Mouse (Mus musculus): ENCODE data around the gene Myrf.

The Myrf gene

GRCm38 (mm10) chr19:10248128-10248527 is 7.6 kb upstream of the Myrf start:
- no peak for DNase-seq (ENCODE audit: low read depth)

GRCm38 (mm10) chr19:10247165-10247564 is 6.6 kb upstream of the Myrf start:
- DNase-seq (ENCODE audit: low read depth), result no peak

GRCm38 (mm10) chr19:10244183-10244582 is 3.6 kb upstream of the Myrf start:
- peak; percentile 24 for DNase-seq (ENCODE audit: low read depth)

DNA sequence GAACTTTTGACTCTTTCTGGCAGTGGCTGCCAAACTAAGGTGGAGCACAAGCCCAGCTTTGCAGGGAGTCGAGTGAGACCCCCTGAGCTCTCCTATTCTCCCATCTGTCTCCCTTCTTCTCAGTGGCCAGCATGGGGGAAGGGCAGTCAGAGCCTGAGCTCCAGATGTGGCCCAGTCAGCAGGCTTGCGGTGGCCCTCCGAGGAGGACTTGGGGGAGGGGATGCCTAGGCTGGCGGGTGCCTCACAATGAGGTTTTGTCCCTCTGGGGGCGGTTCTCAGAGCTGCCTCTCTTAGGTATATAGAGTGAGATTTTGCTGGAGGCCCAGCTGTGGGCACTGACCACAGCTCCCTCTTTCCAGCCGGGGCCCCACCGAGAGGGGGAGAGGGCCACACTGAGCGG is 2.4 kb upstream of the Myrf start:
- no peak for DNase-seq (ENCODE audit: low read depth)

GRCm38 (mm10) chr19:10239975-10240653 is 434 bp downstream of the Myrf start:
- DNase-seq (ENCODE audit: low read depth), result no peak

- no peak for DNase-seq (ENCODE audit: low read depth)
Measured at GRCm38 (mm10) chr19:10239419-10239818, 1.1 kb downstream of the Myrf start.

- DNase-seq (ENCODE audit: low read depth), result no peak
Measured at GRCm38 (mm10) chr19:10238477-10238876, 2.1 kb downstream of the Myrf start.

DNA sequence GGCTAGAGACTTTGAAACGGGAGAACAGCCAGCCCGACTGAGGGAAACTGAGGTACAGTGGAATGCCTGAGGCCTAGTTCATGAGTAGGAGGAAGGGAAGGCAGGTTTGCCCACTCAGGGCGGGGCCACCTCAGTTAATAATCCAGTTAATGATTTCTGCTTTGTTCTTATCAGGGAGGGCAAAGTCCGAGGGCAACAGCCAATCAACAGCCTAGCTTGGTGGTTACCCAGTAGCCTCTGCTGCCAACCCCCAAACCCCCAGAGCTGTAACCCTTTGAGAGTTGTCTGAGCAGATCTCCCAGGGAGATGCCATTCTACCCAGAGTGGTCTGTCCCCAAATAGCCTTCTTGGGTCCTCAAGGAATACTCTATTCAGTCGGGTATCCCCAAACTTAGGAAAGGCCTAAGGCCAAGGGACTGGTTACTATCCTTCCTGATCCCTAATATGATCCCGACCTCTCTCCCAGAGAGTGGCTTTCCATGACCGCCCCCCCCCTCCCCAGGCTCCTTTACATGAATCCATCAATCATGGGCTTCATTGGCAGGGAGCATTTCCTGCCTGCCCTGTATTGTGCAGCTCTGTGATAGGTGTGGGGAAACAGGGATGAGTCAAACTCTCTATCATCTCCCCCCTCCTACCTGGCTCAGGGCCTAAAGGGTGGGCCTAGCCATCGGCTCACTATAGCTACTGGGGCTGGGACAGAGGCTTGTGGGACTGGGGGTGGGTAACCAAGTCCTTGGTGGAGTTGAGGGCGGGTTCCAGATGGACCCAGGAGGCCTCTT is 4.6 kb downstream of the Myrf start:
- no peak for DNase-seq (ENCODE audit: low read depth)

- DNase-seq (ENCODE audit: low read depth), result no peak
Measured at GRCm38 (mm10) chr19:10232327-10233017, 8.1 kb downstream of the Myrf start.

DNA sequence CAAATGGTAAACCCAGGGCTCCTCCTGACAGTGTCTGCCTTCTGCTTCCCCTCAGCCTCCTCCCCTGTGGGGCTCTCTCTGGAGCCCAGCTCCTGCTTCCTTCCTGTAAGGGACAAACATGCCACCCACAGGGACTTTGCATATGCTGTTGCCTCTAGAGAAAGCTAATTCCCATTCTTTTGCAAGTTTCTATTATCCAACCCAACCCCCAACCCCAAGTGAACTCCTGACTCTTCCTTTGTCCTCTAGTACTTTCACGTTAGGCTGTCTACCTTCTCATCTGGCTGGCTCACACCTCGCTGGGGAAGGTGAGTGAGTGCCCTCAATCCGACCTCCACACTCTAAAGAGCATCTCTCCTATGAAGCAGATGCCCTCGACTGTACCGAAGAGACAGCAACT is 8.7 kb downstream of the Myrf start:
- DNase-seq (ENCODE audit: low read depth), result no peak

DNA sequence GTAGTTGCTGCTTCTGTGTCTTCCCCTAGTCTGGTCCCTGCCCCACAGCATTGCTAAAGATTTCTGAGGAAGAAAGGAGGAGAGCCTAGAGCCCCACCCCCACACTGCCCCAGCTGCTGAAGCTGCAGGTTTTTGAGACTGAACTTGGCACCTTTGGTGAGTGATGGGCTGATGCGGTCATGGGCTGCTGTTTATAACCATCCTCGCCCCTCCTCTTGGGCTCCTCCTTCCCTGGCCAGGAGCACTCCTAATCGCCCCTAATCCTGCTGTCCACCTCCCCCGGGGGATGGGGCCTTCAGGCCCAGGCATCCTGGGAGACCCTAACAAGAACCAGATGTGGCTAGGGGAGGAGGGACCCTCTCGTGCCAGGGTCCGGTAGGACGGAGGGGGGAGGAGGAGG is 9.5 kb downstream of the Myrf start:
- DNase-seq (ENCODE audit: low read depth), result no peak

- no peak for DNase-seq (ENCODE audit: low read depth)
Measured at GRCm38 (mm10) chr19:10225767-10226166, 14.8 kb downstream of the Myrf start.

GRCm38 (mm10) chr19:10224637-10225453 is 15.7 kb downstream of the Myrf start:
- no peak for DNase-seq (ENCODE audit: low read depth)

GRCm38 (mm10) chr19:10223561-10223960 is 17.0 kb downstream of the Myrf start:
- DNase-seq (ENCODE audit: low read depth), result no peak

DNA sequence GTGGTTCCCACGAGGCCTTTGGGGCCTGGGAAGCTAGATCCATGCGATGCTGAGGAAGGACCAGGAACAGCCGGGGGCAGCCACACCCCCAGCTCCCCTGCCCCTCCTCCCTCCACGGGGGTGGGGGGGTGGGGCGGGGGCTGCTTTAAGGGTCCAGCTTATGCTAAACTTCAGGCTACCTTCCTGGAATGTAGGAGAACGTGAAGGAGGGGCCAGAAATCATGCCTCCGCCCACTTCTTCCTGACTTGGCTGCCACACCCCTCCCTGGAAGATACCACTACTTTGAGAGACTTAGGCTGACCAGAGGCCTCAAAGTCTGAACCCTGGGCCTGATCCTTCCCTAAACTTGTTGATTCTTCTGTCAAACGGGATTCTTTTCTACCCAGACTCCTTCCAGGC is 17.9 kb downstream of the Myrf start:
- no peak for DNase-seq (ENCODE audit: low read depth)

DNA sequence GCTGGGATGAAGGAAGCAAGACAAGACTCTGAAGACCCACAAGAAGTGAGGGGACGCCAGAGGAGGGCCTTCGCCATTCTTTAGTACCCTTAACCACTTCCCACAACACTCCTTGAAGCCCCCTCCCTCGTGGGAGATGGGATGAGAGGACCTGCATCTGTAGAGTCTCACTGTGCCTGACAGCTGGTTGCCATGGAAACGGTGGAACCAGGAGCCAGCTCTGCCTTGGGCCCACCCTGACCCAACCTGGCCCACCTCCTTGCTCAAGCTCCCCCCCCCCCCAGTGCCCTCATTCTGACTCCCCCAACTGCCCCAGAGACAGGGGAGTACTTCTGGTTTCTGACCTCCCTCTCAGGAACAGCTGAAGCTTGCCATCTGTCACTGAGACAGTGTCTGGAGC is 19.0 kb downstream of the Myrf start:
- no peak for DNase-seq (ENCODE audit: low read depth)

DNA sequence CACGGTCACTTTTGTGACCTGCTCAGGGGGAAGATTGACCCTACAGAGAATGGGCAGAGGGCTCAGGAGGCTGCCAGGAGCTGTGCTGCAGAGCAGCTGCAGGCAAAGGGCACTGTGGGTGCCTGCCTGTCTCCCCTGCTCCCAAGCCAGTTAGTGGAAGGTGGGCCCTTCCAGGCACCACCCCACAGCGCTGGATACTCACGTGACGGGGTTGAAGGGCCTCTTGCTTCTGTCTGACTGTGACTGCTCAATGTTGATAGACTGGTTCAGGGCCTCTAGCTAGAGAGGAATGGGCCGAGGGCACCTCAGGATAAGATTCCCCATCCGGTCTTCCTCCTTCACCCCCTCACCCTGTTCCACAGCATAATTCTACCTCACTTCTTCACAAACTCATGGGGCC is 21.0 kb downstream of the Myrf start:
- DNase-seq (ENCODE audit: low read depth), result no peak

DNA sequence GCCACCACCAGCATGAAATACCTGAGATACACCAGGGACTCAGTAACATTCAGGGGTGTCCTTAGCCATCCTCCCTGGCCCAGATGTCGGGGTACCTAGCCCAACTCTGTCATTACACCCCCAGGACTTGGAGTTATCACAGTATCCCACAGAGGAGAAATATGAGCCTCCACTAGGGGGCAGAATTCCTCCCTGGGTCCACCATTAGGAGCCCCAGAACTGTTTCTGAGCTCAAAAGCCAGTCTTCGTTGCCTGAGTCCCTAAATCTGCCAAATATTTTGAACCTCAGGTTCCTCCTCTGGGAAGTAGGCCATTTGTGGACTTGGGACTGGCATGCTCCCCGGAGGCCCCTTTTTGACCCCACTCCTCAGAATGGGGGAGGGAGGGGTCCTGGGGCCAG is 21.4 kb downstream of the Myrf start:
- DNase-seq (ENCODE audit: low read depth), result peak; percentile 60

- DNase-seq (ENCODE audit: low read depth), result no peak
Measured at GRCm38 (mm10) chr19:10216101-10216500, 24.4 kb downstream of the Myrf start.

DNA sequence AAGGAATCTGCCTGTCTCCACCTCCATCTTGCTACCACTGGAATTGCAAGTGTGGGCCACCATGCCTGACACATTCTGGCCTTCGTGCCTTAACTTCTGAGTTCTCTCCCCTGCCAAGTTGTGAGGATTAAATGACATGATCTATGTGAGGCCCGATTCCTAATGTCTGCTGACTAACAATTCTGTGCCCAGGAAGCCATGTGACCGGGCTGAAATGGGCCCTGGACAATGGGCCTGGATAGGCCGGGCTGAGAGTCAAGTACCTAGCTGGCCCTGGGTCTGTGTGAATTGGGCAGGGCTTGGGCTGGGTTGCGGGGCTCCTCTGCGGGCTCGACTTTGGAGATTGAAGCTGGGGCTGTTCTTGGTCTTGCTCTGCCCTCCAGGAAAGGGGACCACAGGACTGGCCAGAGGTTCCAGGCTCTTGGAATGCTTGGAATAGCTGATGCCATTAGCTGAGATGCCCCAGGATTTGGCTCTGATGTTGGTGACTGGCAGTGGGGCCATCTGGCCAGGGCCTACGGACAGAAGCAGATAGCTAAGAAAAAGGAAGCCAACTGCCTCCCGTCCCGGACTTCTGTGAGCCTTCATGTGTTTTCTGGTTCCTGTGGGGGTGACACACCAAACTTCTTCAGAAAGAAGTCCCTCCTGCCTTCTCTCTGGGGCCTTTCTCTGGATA is 26.6 kb downstream of the Myrf start:
- DNase-seq (ENCODE audit: low read depth), result no peak

DNA sequence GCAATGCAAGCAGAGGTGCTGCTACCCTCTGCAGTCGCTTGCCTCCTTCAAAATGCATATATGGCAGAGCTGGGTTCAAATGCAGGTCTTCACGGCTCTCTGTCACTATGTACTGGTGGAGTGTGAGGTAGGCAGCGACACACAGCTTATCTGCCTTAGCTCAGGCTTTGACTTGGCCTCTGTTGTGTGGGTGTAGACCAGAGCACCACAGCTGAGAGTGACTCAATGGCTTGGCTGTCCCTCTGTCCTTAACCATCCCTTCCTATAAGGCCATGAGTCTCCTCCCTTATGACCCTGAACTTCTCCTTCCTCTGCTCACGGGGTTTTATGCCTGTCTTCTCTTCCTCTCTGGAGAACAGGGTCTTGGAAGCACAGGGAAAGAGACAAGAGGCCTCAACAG is 29.7 kb downstream of the Myrf start:
- no peak for DNase-seq (ENCODE audit: low read depth)

GRCm38 (mm10) chr19:10208851-10209250 is 31.7 kb downstream of the Myrf start:
- DNase-seq (ENCODE audit: low read depth), result no peak
